Mouse (Mus musculus): ENCODE data around the gene Acad11.

- TF ChIP-seq CTCF (IDR thresholded peaks at IDR 0.05; ENCODE audit: borderline replicate concordance, insufficient read depth, low read depth, low read length): no peak
- TF ChIP-seq POLR2A (IDR thresholded peaks at IDR 0.05; ENCODE audit: borderline replicate concordance, insufficient read depth, low read length): no peak
These were observed 106.8 kb downstream of the Acad11 start for GRCm38 (mm10) chr9:104169986-104170385.

Measured in cerebellum, adult 2 months (tissue).